Mouse (Mus musculus) CH12.LX (cell line): ENCODE data around the gene Col6a2.

Experiments
- KAT2A ChIP-seq: IDR thresholded peaks from 2 replicates; pipeline ENCODE4 v1.6.1; 2012; ENCODE audit warnings: low read length, improper control_type of control experiment, inconsistent platforms; ENCODE audit not compliant: insufficient replicate concordance
- ZNF384 ChIP-seq: IDR thresholded peaks from 2 replicates; pipeline ENCODE4 v1.6.1; 2012; ENCODE audit warnings: low read depth, low read length, improper control_type of control experiment, inconsistent platforms

DNA sequence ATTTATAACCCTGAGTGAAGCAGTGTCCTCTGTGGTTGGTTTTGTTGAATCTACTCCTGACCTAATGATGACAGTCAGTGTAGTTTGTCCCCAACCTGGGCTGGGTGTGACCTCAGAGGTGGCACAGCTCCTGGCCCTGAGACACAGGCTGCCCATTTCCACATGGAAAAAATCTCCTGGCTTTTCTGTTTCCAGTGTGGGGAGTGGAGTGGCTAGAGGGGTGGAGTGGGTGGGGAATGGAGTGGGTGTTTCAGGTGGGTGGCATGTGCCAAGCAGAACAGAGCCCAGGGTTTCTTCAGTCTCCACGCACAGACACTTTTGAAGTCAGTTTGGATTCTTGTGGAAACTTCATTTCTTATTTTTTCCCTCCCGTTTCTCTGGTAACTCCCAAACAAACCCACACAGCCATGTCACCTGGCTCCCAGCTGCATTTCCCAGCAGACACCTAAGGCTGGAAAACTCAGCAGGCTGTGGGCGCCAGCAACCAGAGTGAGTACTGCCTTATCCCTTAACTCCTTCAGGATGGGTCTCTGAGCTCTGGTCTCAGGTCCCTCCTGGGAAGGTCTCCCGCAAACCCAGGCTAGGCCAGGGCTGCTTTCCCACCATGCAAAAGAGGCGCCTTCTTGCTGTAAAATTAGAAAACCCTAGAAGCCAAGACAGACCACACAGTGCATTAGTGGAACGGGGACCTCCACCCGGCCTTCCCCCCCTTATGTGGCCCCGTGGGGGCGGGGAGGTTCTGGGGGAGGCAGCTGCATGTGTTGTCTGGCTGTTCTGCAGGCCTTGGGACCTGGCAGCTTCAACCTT lies 19.4 kb upstream of the Col6a2 start:
- TF ChIP-seq KAT2A = no peak
- TF ChIP-seq ZNF384 = no peak
